Mouse (Mus musculus) liver, embryonic 14.5 days (tissue): Measurements from ENCODE around the gene Tceal9.

Source experiments
- CTCF ChIP-seq: IDR thresholded peaks from 2 replicates; pipeline ENCODE4 v1.5.1; 2016; ENCODE audit warnings: antibody characterized with exemption, low read depth, control low read depth
- EP300 ChIP-seq: IDR thresholded peaks from 2 replicates; pipeline ENCODE4 v1.6.1; 2016; ENCODE audit warnings: antibody characterized with exemption, low read depth

- TF ChIP-seq EP300 (no peak), CTCF (no peak)
These were observed 21.2 kb upstream of the Tceal9 start for GRCm38 (mm10) chrX:136223714-136224113.
